Mouse (Mus musculus) MEL (cell line): ENCODE measurements at regions not wholly inside any gene's neighbourhood (a gene's known extent, or its start where the extent isn't known, plus 50 kb on each side); places are given as distances from the start of the nearest gene placed in this dataset.

Experiments
- CTCF ChIP-seq, 3 experiments: IDR thresholded peaks in 2 of 3; conservative IDR thresholded peaks in 1 of 3; 2 replicates each; pipeline ENCODE4 v1.5.1; 2011 to 2012; ENCODE audit warnings: low read length in 3 of 3, low read depth in 2 of 3, mild to moderate bottlenecking in 2 of 3, improper control_type of control experiment in 1 of 3, inconsistent platforms in 1 of 3, mixed read lengths in 1 of 3, moderate library complexity in 1 of 3; ENCODE audit not compliant: control insufficient read depth in 1 of 3, insufficient read depth in 1 of 3, poor library complexity in 1 of 3, severe bottlenecking in 1 of 3
- GABPA ChIP-seq: IDR thresholded peaks from 2 replicates; pipeline ENCODE4 v1.6.1; 2012; ENCODE audit warnings: low read depth, mild to moderate bottlenecking, inconsistent platforms, low read length, improper control_type of control experiment, moderate library complexity
- POLR2A ChIP-seq, 2 experiments: IDR thresholded peaks; 2 replicates each; pipeline ENCODE4 v1.6.1; 2011 to 2012; ENCODE audit warnings: low read length in 2 of 2, mild to moderate bottlenecking in 2 of 2, control low read depth in 1 of 2, improper control_type of control experiment in 1 of 2, low read depth in 1 of 2, moderate library complexity in 1 of 2; ENCODE audit not compliant: control insufficient read depth in 1 of 2, insufficient read depth in 1 of 2, poor library complexity in 1 of 2
- POLR2AphosphoS5 ChIP-seq: IDR thresholded peaks from 2 replicates; pipeline ENCODE4 v1.6.1; 2012; ENCODE audit warnings: low read depth, borderline replicate concordance, mild to moderate bottlenecking, inconsistent platforms, low read length, moderate library complexity, mixed read lengths
- UBTF ChIP-seq: IDR thresholded peaks from 2 replicates; pipeline ENCODE4 v1.6.1; 2012; ENCODE audit warnings: low read depth, mild to moderate bottlenecking, inconsistent platforms, low read length, improper control_type of control experiment, moderate library complexity, borderline replicate concordance; ENCODE audit not compliant: insufficient read depth

DNA sequence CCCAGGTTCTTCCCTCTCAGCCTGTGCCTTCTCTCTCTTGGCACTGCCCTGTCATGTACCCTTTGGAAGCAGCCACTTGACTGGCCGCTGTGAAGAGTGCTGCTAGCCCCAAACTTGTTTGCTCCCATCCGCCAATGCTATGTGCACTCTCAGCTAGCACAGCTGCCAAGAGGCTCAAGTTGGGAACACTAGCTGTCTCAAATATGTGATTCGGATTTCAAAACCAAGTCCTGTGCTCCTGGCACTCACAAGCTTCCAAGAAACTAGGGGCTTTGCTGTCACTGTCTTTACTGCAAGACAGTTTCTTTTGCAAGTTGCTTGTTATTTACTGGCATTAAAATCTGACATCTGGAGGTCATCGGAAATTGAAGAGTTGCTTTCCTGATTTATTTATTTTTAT is 138.6 kb upstream of the Sgk1 start:
- TF ChIP-seq CTCF (IDR thresholded peaks at IDR 0.05 in 2 of 3, conservative IDR thresholded peaks at IDR 0.05 in 1 of 3; ENCODE audit: control insufficient read depth in 1 of 3, insufficient read depth in 1 of 3, low read depth in 2 of 3, low read length in 3 of 3, poor library complexity in 1 of 3, severe bottlenecking in 1 of 3) (no peak), POLR2A (IDR thresholded peaks at IDR 0.05; ENCODE audit: control insufficient read depth in 1 of 2, insufficient read depth in 1 of 2, low read depth in 1 of 2, low read length in 2 of 2, poor library complexity in 1 of 2) (no peak), POLR2AphosphoS5 (no peak), UBTF (no peak), GABPA (no peak)
